Mouse (Mus musculus) ES-E14 (cell line): ENCODE results near the gene Dpy30.
"Not testable (repeated sequence)": the region's sequence is repeated elsewhere in the genome, so short reads cannot be mapped to it uniquely, and the experiment has no call there.

Experiments
- HCFC1 ChIP-seq: IDR thresholded peaks from 2 replicates; pipeline ENCODE4 v1.6.1; 2012; ENCODE audit warnings: low read length, inconsistent platforms, borderline replicate concordance; ENCODE audit not compliant: insufficient read depth
- ZC3H11A ChIP-seq: IDR thresholded peaks from 2 replicates; pipeline ENCODE4 v1.6.1; 2012; ENCODE audit warnings: low read depth, mild to moderate bottlenecking, inconsistent platforms, low read length, borderline replicate concordance

DNA sequence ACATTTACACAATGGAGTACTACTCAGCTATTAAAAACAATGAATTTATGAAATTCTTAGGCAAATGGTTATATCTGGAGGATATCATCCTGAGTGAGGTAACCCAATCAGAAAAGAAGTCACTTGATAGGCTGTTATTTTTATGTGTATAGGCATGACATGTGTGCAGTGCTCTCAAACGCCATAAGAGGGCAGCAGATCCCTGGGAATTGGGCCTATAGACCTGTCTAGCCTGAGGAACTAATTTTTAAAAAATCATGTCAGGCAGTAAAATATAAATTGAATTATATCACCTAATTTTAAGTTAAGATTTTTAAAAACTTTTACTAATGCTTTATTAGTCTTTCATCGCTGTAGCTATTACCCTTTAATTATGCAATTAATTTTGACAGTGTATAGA, 4.4 kb upstream of the Dpy30 start:
- not testable (repeated sequence) for TF ChIP-seq HCFC1
- peak; percentile 68; the same call in 1 of the 2 replicates for TF ChIP-seq ZC3H11A
